Mouse (Mus musculus) layer of hippocampus, adult 11-12 months (tissue): ENCODE data around the gene Asb5.
"Not testable (repeated sequence)": the region's sequence is repeated elsewhere in the genome, so short reads cannot be mapped to it uniquely, and the experiment has no call there.

Experiments used
- DNase-seq: peaks from one replicate; pipeline ENCODE4 v3.0.0; 2022; ENCODE audit warnings: low spot score

Gene Asb5

GRCm38 (mm10) chr8:54529382-54530296, at the start of gene Asb5, which contains the start of gene Spcs3:
Gene Asb5 (plus strand): TSS chr8:54529580.
Gene Spcs3 (minus strand): TSS chr8:54529998.
- DNase-seq = peak; percentile 96

- DNase-seq = no peak
These were observed 42.7 kb upstream of the Asb5 start for GRCm38 (mm10) chr8:54486555-54487273.

GRCm38 (mm10) chr8:54488437-54488836, 40.9 kb upstream of the Asb5 start:
- DNase-seq = no peak

- no peak for DNase-seq
These were observed 38.2 kb upstream of the Asb5 start for GRCm38 (mm10) chr8:54491057-54491690.

GRCm38 (mm10) chr8:54491934-54492333, 37.4 kb upstream of the Asb5 start:
- no peak for DNase-seq

GRCm38 (mm10) chr8:54493110-54493509, 36.3 kb upstream of the Asb5 start:
- DNase-seq = peak; percentile 24

- no peak for DNase-seq
These were observed 35.5 kb upstream of the Asb5 start for GRCm38 (mm10) chr8:54493915-54494314.

GRCm38 (mm10) chr8:54503104-54503503, 26.3 kb upstream of the Asb5 start:
- DNase-seq = no peak

- DNase-seq = no peak
These were observed 24.3 kb upstream of the Asb5 start for GRCm38 (mm10) chr8:54505060-54505459.

GRCm38 (mm10) chr8:54507428-54508095, 21.8 kb upstream of the Asb5 start:
- DNase-seq = peak; percentile 92

- no peak for DNase-seq
These were observed 21.3 kb upstream of the Asb5 start for GRCm38 (mm10) chr8:54508096-54508456.

GRCm38 (mm10) chr8:54508814-54509213, 20.6 kb upstream of the Asb5 start:
- no peak for DNase-seq

- DNase-seq = peak; percentile 58
These were observed 20.1 kb upstream of the Asb5 start for GRCm38 (mm10) chr8:54509221-54509721.

GRCm38 (mm10) chr8:54511791-54512190, 17.6 kb upstream of the Asb5 start:
- no peak for DNase-seq

GRCm38 (mm10) chr8:54512200-54512599, 17.2 kb upstream of the Asb5 start:
- DNase-seq = not testable (repeated sequence)

GRCm38 (mm10) chr8:54518756-54519460, 10.5 kb upstream of the Asb5 start:
- DNase-seq = no peak

GRCm38 (mm10) chr8:54520516-54520915, 8.9 kb upstream of the Asb5 start:
- no peak for DNase-seq

- no peak for DNase-seq
These were observed 3.8 kb upstream of the Asb5 start for GRCm38 (mm10) chr8:54525606-54526005.

- DNase-seq = no peak
These were observed 2.7 kb upstream of the Asb5 start for GRCm38 (mm10) chr8:54526700-54527099.

- no peak for DNase-seq
These were observed 809 bp upstream of the Asb5 start for GRCm38 (mm10) chr8:54528571-54528970.

- DNase-seq = no peak
These were observed 5.8 kb downstream of the Asb5 start for GRCm38 (mm10) chr8:54535172-54535571.
